Mouse (Mus musculus): ENCODE data around the gene Acat1. TPM values are rescaled to one million over a fixed set of nuclear protein-coding genes. Genes with fewer than 3 reads are reported as not detected.

Gene Acat1
- polyA plus RNA-seq, 1 experiment from 2014 or later: 157 TPM

- Histone ChIP-seq H3K36me3 (ENCODE audit: control insufficient read depth, insufficient read depth, low read length) (no peaks in the 10 kb centered on the region), H3K4me3 (replicated peaks; ENCODE audit: low read depth, low read length) (no peak overlapping the region), H3K9ac (replicated peaks; ENCODE audit: low read length) (no peak overlapping the region), H3K27me3 (ENCODE audit: control insufficient read depth, insufficient read depth, low read length) (no peaks in the 10 kb centered on the region), H3K27ac (replicated peaks; ENCODE audit: low read depth, low read length) (no peak overlapping the region), H3K4me1 (ENCODE audit: control insufficient read depth, insufficient read depth, low read length) (peaks cover 3% of the 10 kb centered on the region; the same call in 1 of the 2 replicates), H3K4me2 (ENCODE audit: low read length) (no peak overlapping the region), H3K9me3 (ENCODE audit: control insufficient read depth, low read length) (no peaks in the 10 kb centered on the region)
- DNase-seq: no peak
- 90% methylated on average over 3 of the region's 3 CpGs for WGBS
- ATAC-seq (ENCODE audit: low FRiP score, low TSS enrichment): no peak
Measured at GRCm38 (mm10) chr9:53603849-53604248, 6.3 kb downstream of the Acat1 start.

GRCm38 (mm10) chr9:53603384-53603783, 6.8 kb downstream of the Acat1 start:
- Histone ChIP-seq H3K4me1 (ENCODE audit: control insufficient read depth, insufficient read depth, low read length) (peaks cover under 1% of the 10 kb centered on the region; the same call in 1 of the 2 replicates), H3K4me2 (ENCODE audit: low read length) (no peak overlapping the region), H3K4me3 (replicated peaks; ENCODE audit: low read depth, low read length) (no peak overlapping the region), H3K36me3 (ENCODE audit: control insufficient read depth, insufficient read depth, low read length) (no peaks in the 10 kb centered on the region), H3K27me3 (ENCODE audit: control insufficient read depth, insufficient read depth, low read length) (no peaks in the 10 kb centered on the region), H3K27ac (replicated peaks; ENCODE audit: low read depth, low read length) (no peak overlapping the region), H3K9me3 (ENCODE audit: control insufficient read depth, low read length) (no peaks in the 10 kb centered on the region), H3K9ac (replicated peaks; ENCODE audit: low read length) (no peak overlapping the region)
- DNase-seq (peak; percentile 8), ATAC-seq (ENCODE audit: low FRiP score, low TSS enrichment) (no peak)
- WGBS: 87% methylated on average over 1 of the region's 1 CpGs

DNA sequence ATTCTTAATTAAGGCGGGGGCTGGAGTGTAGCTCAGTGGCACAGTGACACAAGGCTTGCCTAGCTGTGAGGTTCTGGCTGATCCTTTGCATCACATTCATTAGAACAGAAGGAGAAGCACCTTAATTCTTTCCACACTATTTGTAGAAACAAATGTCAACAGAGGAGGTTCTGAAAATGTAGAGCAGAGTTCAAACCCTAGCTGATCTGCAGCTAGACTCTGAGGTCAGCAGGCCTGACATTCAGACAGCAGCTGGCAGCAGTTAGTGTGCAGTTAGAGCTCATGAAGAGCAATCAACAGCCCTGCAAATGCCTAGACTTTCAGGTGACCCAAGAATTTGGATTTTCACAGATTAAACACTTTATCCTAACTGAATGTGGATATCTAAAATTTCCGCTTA, 8.6 kb downstream of the Acat1 start:
- WGBS: 96% methylated on average over 2 of the region's 2 CpGs
- Histone ChIP-seq H3K4me1 (ENCODE audit: control insufficient read depth, insufficient read depth, low read length) (no peaks in the 10 kb centered on the region), H3K9ac (replicated peaks; ENCODE audit: low read length) (no peak overlapping the region), H3K27me3 (ENCODE audit: control insufficient read depth, insufficient read depth, low read length) (no peaks in the 10 kb centered on the region), H3K4me2 (ENCODE audit: low read length) (no peak overlapping the region), H3K36me3 (ENCODE audit: control insufficient read depth, insufficient read depth, low read length) (no peaks in the 10 kb centered on the region), H3K9me3 (ENCODE audit: control insufficient read depth, low read length) (no peaks in the 10 kb centered on the region), H3K4me3 (replicated peaks; ENCODE audit: low read depth, low read length) (no peak overlapping the region), H3K27ac (replicated peaks; ENCODE audit: low read depth, low read length) (no peak overlapping the region)
- no peak for DNase-seq
- ATAC-seq (ENCODE audit: low FRiP score, low TSS enrichment): no peak

DNA sequence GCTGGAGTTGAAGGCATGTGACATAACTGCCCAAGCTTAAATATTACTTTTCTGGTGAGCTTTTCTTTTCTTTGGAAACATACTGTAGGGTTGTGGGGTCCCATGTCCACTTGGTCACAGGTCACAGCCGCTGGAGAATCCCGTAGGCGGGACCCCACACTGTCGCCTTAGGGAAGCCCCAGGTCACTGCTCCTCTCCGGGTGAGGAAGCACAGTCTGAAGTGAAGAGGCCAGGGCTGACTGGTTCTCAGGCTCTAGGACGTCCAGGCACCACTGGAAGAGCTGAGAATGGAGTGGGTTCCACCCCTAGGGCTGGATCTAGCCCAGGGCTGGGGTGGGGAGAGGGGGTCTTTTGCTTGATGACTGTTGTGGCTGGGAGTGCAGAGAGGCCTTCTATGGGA, 11.6 kb downstream of the Acat1 start:
- DNase-seq (no peak), ATAC-seq (ENCODE audit: low FRiP score, low TSS enrichment) (no peak)
- no peak overlapping the region for H3K4me2 ChIP-seq (ENCODE audit: low read length)
- no peak overlapping the region for H3K4me3 ChIP-seq (replicated peaks; ENCODE audit: low read depth, low read length)
- H3K4me1 ChIP-seq (ENCODE audit: control insufficient read depth, insufficient read depth, low read length): no peaks in the 10 kb centered on the region
- peaks cover 10% of the 10 kb centered on the region for H3K36me3 ChIP-seq (ENCODE audit: control insufficient read depth, insufficient read depth, low read length)
- no peaks in the 10 kb centered on the region for H3K27me3 ChIP-seq (ENCODE audit: control insufficient read depth, insufficient read depth, low read length)
- 69% methylated on average over 6 of the region's 6 CpGs for WGBS
- H3K9me3 ChIP-seq (ENCODE audit: control insufficient read depth, low read length): no peaks in the 10 kb centered on the region
- H3K9ac ChIP-seq (replicated peaks; ENCODE audit: low read length): no peak overlapping the region
- H3K27ac ChIP-seq (replicated peaks; ENCODE audit: low read depth, low read length): no peak overlapping the region

DNA sequence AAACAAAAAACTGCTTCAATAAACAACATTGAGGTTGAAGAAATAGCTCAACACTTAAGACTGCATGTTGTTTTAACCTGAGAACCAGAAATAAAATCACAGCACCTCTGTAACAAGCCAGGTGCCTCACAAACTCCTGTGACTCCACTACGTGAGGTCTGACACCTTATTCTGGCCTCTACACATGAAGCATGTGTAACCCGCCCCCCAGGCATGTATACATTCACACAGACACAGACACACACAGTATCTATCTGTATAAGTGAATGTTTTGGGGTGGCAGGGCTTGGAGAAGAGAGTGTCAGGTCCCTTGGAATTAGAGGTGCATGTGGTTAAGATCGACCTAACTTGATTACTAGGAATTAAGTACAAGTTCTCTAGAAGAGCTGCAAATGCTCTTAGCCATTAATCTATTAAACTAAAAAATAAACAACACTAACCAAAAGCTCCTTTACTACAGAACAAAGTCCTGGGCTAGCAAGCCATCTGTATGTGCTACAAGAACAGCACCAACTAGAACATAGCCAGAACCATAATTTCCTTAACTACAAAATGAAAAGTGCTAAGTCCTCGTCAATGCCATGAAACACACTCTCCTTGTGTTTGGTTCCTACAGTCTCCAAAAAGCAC, 13.1 kb downstream of the Acat1 start:
- H3K27me3 ChIP-seq (ENCODE audit: control insufficient read depth, insufficient read depth, low read length): no peaks in the 10 kb centered on the region
- 92% methylated on average over 4 of the region's 4 CpGs for WGBS
- H3K4me3 ChIP-seq (replicated peaks; ENCODE audit: low read depth, low read length): no peak overlapping the region
- H3K36me3 ChIP-seq (ENCODE audit: control insufficient read depth, insufficient read depth, low read length): peaks cover 22% of the 10 kb centered on the region
- no peak for DNase-seq
- H3K4me1 ChIP-seq (ENCODE audit: control insufficient read depth, insufficient read depth, low read length): no peaks in the 10 kb centered on the region
- no peak overlapping the region for H3K27ac ChIP-seq (replicated peaks; ENCODE audit: low read depth, low read length)
- H3K9me3 ChIP-seq (ENCODE audit: control insufficient read depth, low read length): no peaks in the 10 kb centered on the region
- no peak overlapping the region for H3K4me2 ChIP-seq (ENCODE audit: low read length)
- ATAC-seq (ENCODE audit: low FRiP score, low TSS enrichment): no peak
- no peak overlapping the region for H3K9ac ChIP-seq (replicated peaks; ENCODE audit: low read length)

- H3K4me3 ChIP-seq (replicated peaks; ENCODE audit: low read depth, low read length): no peak overlapping the region
- no peaks in the 10 kb centered on the region for H3K4me1 ChIP-seq (ENCODE audit: control insufficient read depth, insufficient read depth, low read length)
- peaks cover 35% of the 10 kb centered on the region for H3K36me3 ChIP-seq (ENCODE audit: control insufficient read depth, insufficient read depth, low read length)
- no peak overlapping the region for H3K27ac ChIP-seq (replicated peaks; ENCODE audit: low read depth, low read length)
- 10% methylated on average over 3 of the region's 3 CpGs for whole genome bisulfite sequencing
- H3K9me3 ChIP-seq (ENCODE audit: control insufficient read depth, low read length): no peaks in the 10 kb centered on the region
- H3K4me2 ChIP-seq (ENCODE audit: low read length): no peak overlapping the region
- DNase-seq: peak; percentile 74
- H3K27me3 ChIP-seq (ENCODE audit: control insufficient read depth, insufficient read depth, low read length): no peaks in the 10 kb centered on the region
- H3K9ac ChIP-seq (replicated peaks; ENCODE audit: low read length): no peak overlapping the region
- ATAC-seq (ENCODE audit: low FRiP score, low TSS enrichment): no peak
Measured at GRCm38 (mm10) chr9:53594764-53595163, 15.4 kb downstream of the Acat1 start.

DNA sequence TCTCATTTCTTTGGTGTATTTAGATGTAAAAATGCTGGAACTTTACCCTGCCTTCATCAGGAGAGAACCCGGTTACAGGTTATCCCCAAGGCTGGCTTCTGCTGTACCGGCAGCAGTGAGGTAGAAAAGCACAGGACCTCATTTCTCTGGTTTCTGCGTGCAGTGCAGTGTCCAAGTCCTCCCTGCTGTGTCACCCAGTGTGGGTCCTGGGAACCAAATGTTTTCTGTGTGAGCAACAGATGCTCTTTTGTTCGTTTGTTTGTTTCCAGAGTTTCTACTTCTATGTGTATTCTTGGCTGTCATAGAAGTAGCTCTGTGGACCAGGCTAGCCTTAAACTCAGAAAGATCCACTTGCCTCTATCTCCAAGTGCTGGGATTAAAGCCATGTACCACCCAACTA, 28.3 kb downstream of the Acat1 start:
- Histone ChIP-seq H3K27ac (replicated peaks; ENCODE audit: low read depth, low read length) (no peak overlapping the region), H3K4me2 (ENCODE audit: low read length) (no peak overlapping the region), H3K36me3 (ENCODE audit: control insufficient read depth, insufficient read depth, low read length) (peaks cover 79% of the 10 kb centered on the region), H3K4me1 (ENCODE audit: control insufficient read depth, insufficient read depth, low read length) (no peaks in the 10 kb centered on the region), H3K27me3 (ENCODE audit: control insufficient read depth, insufficient read depth, low read length) (no peaks in the 10 kb centered on the region), H3K4me3 (replicated peaks; ENCODE audit: low read depth, low read length) (no peak overlapping the region), H3K9ac (replicated peaks; ENCODE audit: low read length) (no peak overlapping the region), H3K9me3 (ENCODE audit: control insufficient read depth, low read length) (no peaks in the 10 kb centered on the region)
- 86% methylated on average over 4 of the region's 4 CpGs for WGBS
- DNase-seq: no peak
- no peak for ATAC-seq (ENCODE audit: low FRiP score, low TSS enrichment)

GRCm38 (mm10) chr9:53575721-53576120, 34.5 kb downstream of the Acat1 start:
- Histone ChIP-seq H3K4me3 (replicated peaks; ENCODE audit: low read depth, low read length) (no peak overlapping the region), H3K36me3 (ENCODE audit: control insufficient read depth, insufficient read depth, low read length) (peaks cover 49% of the 10 kb centered on the region), H3K4me2 (ENCODE audit: low read length) (no peak overlapping the region), H3K4me1 (ENCODE audit: control insufficient read depth, insufficient read depth, low read length) (no peaks in the 10 kb centered on the region), H3K27me3 (ENCODE audit: control insufficient read depth, insufficient read depth, low read length) (no peaks in the 10 kb centered on the region), H3K9me3 (ENCODE audit: control insufficient read depth, low read length) (no peaks in the 10 kb centered on the region), H3K27ac (replicated peaks; ENCODE audit: low read depth, low read length) (no peak overlapping the region), H3K9ac (replicated peaks; ENCODE audit: low read length) (no peak overlapping the region)
- no peak for ATAC-seq (ENCODE audit: low FRiP score, low TSS enrichment)
- WGBS: 91% methylated on average over 5 of the region's 5 CpGs
- DNase-seq: no peak

GRCm38 (mm10) chr9:53572516-53573307, 37.5 kb downstream of the Acat1 start:
- no peaks in the 10 kb centered on the region for H3K4me1 ChIP-seq (ENCODE audit: control insufficient read depth, insufficient read depth, low read length)
- H3K27me3 ChIP-seq (ENCODE audit: control insufficient read depth, insufficient read depth, low read length): no peaks in the 10 kb centered on the region
- ATAC-seq (ENCODE audit: low FRiP score, low TSS enrichment): no peak
- peaks cover 53% of the 10 kb centered on the region for H3K36me3 ChIP-seq (ENCODE audit: control insufficient read depth, insufficient read depth, low read length)
- H3K9me3 ChIP-seq (ENCODE audit: control insufficient read depth, low read length): no peaks in the 10 kb centered on the region
- H3K27ac ChIP-seq (replicated peaks; ENCODE audit: low read depth, low read length): no peak overlapping the region
- H3K4me3 ChIP-seq (replicated peaks; ENCODE audit: low read depth, low read length): no peak overlapping the region
- DNase-seq: no peak
- WGBS: 96% methylated on average over 7 of the region's 7 CpGs
- H3K9ac ChIP-seq (replicated peaks; ENCODE audit: low read length): no peak overlapping the region
- no peak overlapping the region for H3K4me2 ChIP-seq (ENCODE audit: low read length)

Measured in midbrain, embryonic 14.5 days (tissue).